Mouse (Mus musculus) v-Abl transformed pro-B cells (cell line): ENCODE results near the gene Smg5.
"Not testable (repeated sequence)": the region's sequence is repeated elsewhere in the genome, so short reads cannot be mapped to it uniquely, and the experiment has no call there.

Source experiments
- in situ Hi-C, 2 experiments: fragments of 400-800 bp; cut with MboI; formaldehyde crosslinking; loops; one replicate each; pipeline ENCODE4 v1.15.1; 2025; ENCODE audit not compliant: unreplicated experiment in 2 of 2

Smg5 gene

GRCm38 (mm10) chr3:88336058-88337013, at the start of gene Smg5, which contains the start of gene Tmem79:
Gene Smg5, plus strand, starts transcription at chr3:88336260.
Gene Tmem79, minus strand, starts transcription at chr3:88336148.
- in situ Hi-C loops: no loop called here

- in situ Hi-C loops: no loop called here
These were observed 49.0 kb upstream of the Smg5 start, which contains the start of gene Gm38392 for GRCm38 (mm10) chr3:88287110-88287509. Gene Gm38392, minus strand, starts transcription at chr3:88287210.

- in situ Hi-C loops: not testable (repeated sequence)
These were observed 47.8 kb upstream of the Smg5 start for GRCm38 (mm10) chr3:88288133-88288713.

- in situ Hi-C loops: no loop called here
These were observed 44.1 kb upstream of the Smg5 start for GRCm38 (mm10) chr3:88291970-88292369.

GRCm38 (mm10) chr3:88295272-88295671, 40.8 kb upstream of the Smg5 start:
- in situ Hi-C loops: not testable (repeated sequence)

- in situ Hi-C loops: no loop called here
These were observed 39.9 kb upstream of the Smg5 start for GRCm38 (mm10) chr3:88296110-88296560.

GRCm38 (mm10) chr3:88296561-88297318, 39.3 kb upstream of the Smg5 start, which contains the start of the genes Tsacc and Cct3:
Gene Tsacc, minus strand, starts transcription at chr3:88296999.
Gene Cct3, plus strand, starts transcription at chr3:88297116.
- in situ Hi-C loops: no loop called here

GRCm38 (mm10) chr3:88297321-88297851, 38.7 kb upstream of the Smg5 start:
- in situ Hi-C loops: no loop called here

GRCm38 (mm10) chr3:88299172-88299571, 36.9 kb upstream of the Smg5 start:
- in situ Hi-C loops: no loop called here

GRCm38 (mm10) chr3:88324951-88325405, 11.1 kb upstream of the Smg5 start, which contains the start of gene Glmp:
Gene Glmp, plus strand, starts transcription at chr3:88325023.
- in situ Hi-C loops: loop anchor here in 1 of 2 experiments (25.0 kb wide), 2 partner anchors 737 to 1712 kb away; no protein-coding TSS in a partner anchor

- in situ Hi-C loops: no loop called here
These were observed 7.1 kb upstream of the Smg5 start for GRCm38 (mm10) chr3:88328956-88329355.

- in situ Hi-C loops: loop anchor here (5.0 kb wide), 2 partner anchors 76 to 141 kb away; no protein-coding TSS in a partner anchor
These were observed 4.8 kb upstream of the Smg5 start for GRCm38 (mm10) chr3:88331282-88331681.

- in situ Hi-C loops: loop anchor here (5.0 kb wide), 2 partner anchors 73 to 138 kb away; no protein-coding TSS in a partner anchor
These were observed 1.9 kb upstream of the Smg5 start for GRCm38 (mm10) chr3:88334029-88334658.

- in situ Hi-C loops: loop anchor here (5.0 kb wide), 2 partner anchors 72 to 137 kb away; no protein-coding TSS in a partner anchor
These were observed 1.1 kb upstream of the Smg5 start for GRCm38 (mm10) chr3:88334902-88335435.

GRCm38 (mm10) chr3:88335436-88336053, 515 bp upstream of the Smg5 start:
- in situ Hi-C loops: no loop called here

GRCm38 (mm10) chr3:88337367-88338020, 1.4 kb downstream of the Smg5 start:
- in situ Hi-C loops: no loop called here

GRCm38 (mm10) chr3:88338316-88338715, 2.3 kb downstream of the Smg5 start:
- in situ Hi-C loops: no loop called here

GRCm38 (mm10) chr3:88339006-88339405, 2.9 kb downstream of the Smg5 start:
- in situ Hi-C loops: no loop called here
